In the genomic region with DNA sequence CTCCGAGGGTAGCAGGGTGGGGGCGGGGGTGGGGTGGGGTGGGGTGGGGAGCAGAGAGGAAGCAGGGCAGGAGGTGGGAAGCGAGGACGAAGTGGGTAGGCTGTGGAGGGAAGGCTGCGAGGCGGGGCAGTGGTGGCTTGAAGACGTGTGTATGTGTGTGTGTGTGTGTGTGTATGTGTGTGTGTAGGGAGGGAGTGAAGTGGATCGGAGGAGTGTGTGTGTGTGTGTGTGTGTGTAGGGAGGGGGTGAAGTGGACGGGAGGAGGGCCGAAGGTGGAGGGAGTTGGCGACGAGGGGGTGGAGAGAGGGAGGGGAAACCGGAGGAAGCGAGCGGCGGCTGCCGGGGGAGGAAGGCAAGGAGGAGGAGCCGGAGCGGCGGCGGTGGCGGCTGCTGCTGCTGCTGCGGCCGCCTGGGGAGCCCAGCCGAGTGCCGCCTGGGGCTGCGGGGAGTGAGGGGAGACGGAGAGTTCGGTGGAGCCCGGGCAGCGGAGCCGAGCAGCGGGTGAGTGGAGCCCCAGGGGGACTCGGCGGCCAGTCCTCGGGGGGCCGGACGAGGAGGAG, we compare ENCODE assay signal across 8 mouse cellular contexts. TPM values are rescaled to one million over a fixed set of nuclear protein-coding genes. Genes with fewer than 3 reads are reported as not detected.
DNase-seq lines count a peak whose midpoint lies in the region; ATAC-seq lines count a peak whose summit lies in the region.

A gene (plus strand): TSS at position 351 of the 560 bp plus-strand sequence.

- peak; percentile 76 for ATAC-seq in activated CD4-positive, CD25-positive, alpha-beta regulatory T cell, adult 4 months
- ATAC-seq in megakaryocyte progenitor cell, adult 5-6 weeks (replicated peaks; ENCODE audit: poor library complexity): peak; percentile 75

- peak; percentile 82 for DNase-seq in embryo, embryonic 10 days (ENCODE audit: low spot score)
- peak; percentile 69 for DNase-seq in gastrocnemius, postnatal 10 days
- peak; percentile 81 for DNase-seq in induced T-regulatory cell, adult 2 months (ENCODE audit: low read depth)
- DNase-seq in left cerebral cortex, postnatal 10 days (ENCODE audit: extremely low spot score in 1 of 2, low spot score in 2 of 2): peak; percentile 39 to 86
- DNase-seq in right cerebral cortex, postnatal 25 days: peak; percentile 68
- peak; percentile 64 to 76 for DNase-seq in urinary bladder, postnatal 36 days (ENCODE audit: low spot score in 2 of 2)

- intact Hi-C loops in left cerebral cortex, postnatal 10 days (cut with DNase I): loop anchor here (5.0 kb wide), 1 partner anchor 126 kb away; no protein-coding TSS in a partner anchor

RNA-seq across cellular contexts. Expression of the gene that starts here (rescaled TPM):
- 10 to 100 TPM; 11.7 to 23.1 TPM for polyA plus RNA-seq in activated CD4-positive, CD25-positive, alpha-beta regulatory T cell, adult 4 months (2017; shearing (Covaris generic))
- 10 to 100 TPM in 1 of 2 experiments, 1 to 10 TPM in 1; 9.8 to 11.7 TPM for total RNA-seq in gastrocnemius, postnatal 10 days (2021)
- total RNA-seq in left cerebral cortex, postnatal 10 days (2021): 10 to 100 TPM; 38.1 to 41.1 TPM
- 27.4 and 33.6 TPM in 2 replicates for total RNA-seq in megakaryocyte progenitor cell, adult 5-6 weeks (2015)
- 46.5 and 48.3 TPM in 2 replicates for total RNA-seq in megakaryocyte progenitor cell, adult 5-6 weeks (2017)

Comparison
In these comparisons a context has a peak if more than half of its experiments do, and no peak if none do; other contexts are left out.
1. Peak in every context shown above with its lines: DNase-seq and ATAC-seq.